Mouse (Mus musculus) lung, embryonic 14.5 days (tissue): Measurements from ENCODE around the gene Clec2h. TPM values are rescaled to one million over a fixed set of nuclear protein-coding genes. Genes with fewer than 3 reads are reported as not detected.
A peak's percentile ranks its signal among the peaks of the same experiment; 100 is the strongest.
"Not testable (repeated sequence)": the region's sequence is repeated elsewhere in the genome, so short reads cannot be mapped to it uniquely, and the experiment has no call there.

Experiments used
- ATAC-seq: fragments of 200-750 bp; cut with Nextera tagmentation; 2 replicates; pipeline ENCODE4 v1.8.0; 2017; ENCODE audit warnings: mild to moderate bottlenecking, moderate TSS enrichment, moderate library complexity; ENCODE audit not compliant: insufficient read depth
- DNase-seq: peaks from one replicate; pipeline ENCODE4 v3.0.0-alpha.2; 2015
- H3K27ac ChIP-seq: fragments of 300-500 bp; sonication (generic); 2 replicates; pipeline ENCODE4 v1.5.1; 2014; ENCODE audit warnings: low read depth, mild to moderate bottlenecking, moderate library complexity
- H3K27me3 ChIP-seq: fragments of 300-500 bp; sonication (generic); 2 replicates; pipeline ENCODE4 v1.6.1; 2014; ENCODE audit warnings: low read length, control low read depth; ENCODE audit not compliant: insufficient read depth
- H3K36me3 ChIP-seq: fragments of 300-500 bp; sonication (generic); 2 replicates; pipeline ENCODE4 v1.6.1; 2014; ENCODE audit warnings: control low read depth; ENCODE audit not compliant: insufficient read depth
- H3K4me1 ChIP-seq: fragments of 300-500 bp; sonication (generic); 2 replicates; pipeline ENCODE4 v1.6.1; 2014; ENCODE audit warnings: antibody characterized with exemption, control low read depth; ENCODE audit not compliant: insufficient read depth
- H3K4me2 ChIP-seq: fragments of 300-500 bp; sonication (generic); 2 replicates; pipeline ENCODE4 v1.6.1; 2014; ENCODE audit warnings: mild to moderate bottlenecking
- H3K4me3 ChIP-seq: fragments of 300-500 bp; sonication (generic); 2 replicates; pipeline ENCODE4 v1.5.1; 2014; ENCODE audit warnings: low read depth, low read length
- H3K9ac ChIP-seq: fragments of 300-500 bp; sonication (generic); 2 replicates; pipeline ENCODE4 v1.6.1; 2014
- H3K9me3 ChIP-seq: fragments of 300-500 bp; sonication (generic); 2 replicates; pipeline ENCODE4 v1.6.1; 2016; ENCODE audit warnings: low read depth, low read length, control low read depth
- CTCF ChIP-seq: IDR thresholded peaks from 2 replicates; pipeline ENCODE4 v1.5.1; 2016; ENCODE audit warnings: antibody characterized with exemption, low read depth
- WGBS: fragments of 180-500 bp; shearing (Covaris S2); extraction: QIAGEN DNeasy Blood & Tissue Kit; methylation state at CpG from one replicate; pipeline ENCODE4 v1.1.7; 2014; 5-methylcytosine and 5-hydroxymethylcytosine counted together
- polyA plus RNA-seq: library from polyadenylated mRNA; unstranded; fragments of >200 nt; fragmentation: Nextera tagmentation; extraction: Ambion mirVana; gene quantifications from 2 replicates; pipeline ENCODE4 v1.2.1, GENCODE M21; 2014

The Clec2h gene
- polyA plus RNA-seq, 1 experiment from 2014 or later: not detected

- Histone ChIP-seq H3K9ac (no peak overlapping the region), H3K9me3 (no peaks in the 10 kb centered on the region), H3K4me3 (no peak overlapping the region), H3K4me2 (no peak overlapping the region), H3K27me3 (no peaks in the 10 kb centered on the region), H3K27ac (no peak overlapping the region), H3K36me3 (no peaks in the 10 kb centered on the region), H3K4me1 (no peaks in the 10 kb centered on the region)
- no peak for TF ChIP-seq CTCF
- WGBS: 80% methylated on average over 1 of the region's 1 CpGs
- no peak for DNase-seq
- no peak for ATAC-seq
Observed at GRCm38 (mm10) chr6:128640673-128641072, 21.5 kb upstream of the Clec2h start.

- Histone ChIP-seq H3K36me3 (no peaks in the 10 kb centered on the region), H3K27me3 (no peaks in the 10 kb centered on the region), H3K9me3 (no peaks in the 10 kb centered on the region), H3K27ac (no peak overlapping the region), H3K9ac (no peak overlapping the region), H3K4me2 (no peak overlapping the region), H3K4me1 (no peaks in the 10 kb centered on the region), H3K4me3 (no peak overlapping the region)
- TF ChIP-seq CTCF: no peak
- WGBS: 57% methylated on average over 2 of the region's 2 CpGs
- DNase-seq: no peak
- ATAC-seq: no peak
Observed at GRCm38 (mm10) chr6:128641116-128641716, 21.0 kb upstream of the Clec2h start.

- ATAC-seq (no peak), DNase-seq (no peak)
- H3K4me3 ChIP-seq: no peak overlapping the region
- TF ChIP-seq CTCF: no peak
- no peaks in the 10 kb centered on the region for H3K4me1 ChIP-seq
- H3K27ac ChIP-seq: no peak overlapping the region
- H3K9me3 ChIP-seq: no peaks in the 10 kb centered on the region
- H3K27me3 ChIP-seq: no peaks in the 10 kb centered on the region
- no peaks in the 10 kb centered on the region for H3K36me3 ChIP-seq
- 51% methylated on average over 2 of the region's 2 CpGs for WGBS
- no peak overlapping the region for H3K9ac ChIP-seq
- H3K4me2 ChIP-seq: no peak overlapping the region
Observed at GRCm38 (mm10) chr6:128643999-128644398, 18.2 kb upstream of the Clec2h start.

- WGBS: 95% methylated on average over 20 of the region's 20 CpGs
- not testable (repeated sequence) for H3K9me3 ChIP-seq, H3K4me2 ChIP-seq, DNase-seq, H3K27ac ChIP-seq, ATAC-seq, H3K4me1 ChIP-seq, H3K4me3 ChIP-seq, H3K36me3 ChIP-seq, H3K9ac ChIP-seq, H3K27me3 ChIP-seq
Observed at GRCm38 (mm10) chr6:128644694-128645093, 17.5 kb upstream of the Clec2h start.

- ATAC-seq, H3K27ac ChIP-seq, H3K4me3 ChIP-seq, H3K4me2 ChIP-seq, H3K27me3 ChIP-seq, H3K36me3 ChIP-seq, H3K4me1 ChIP-seq, DNase-seq, H3K9ac ChIP-seq, H3K9me3 ChIP-seq: not testable (repeated sequence)
- WGBS: 71% methylated on average over 12 of the region's 12 CpGs
Observed at GRCm38 (mm10) chr6:128645708-128646107, 16.5 kb upstream of the Clec2h start.

- Histone ChIP-seq H3K9me3 (no peaks in the 10 kb centered on the region), H3K4me3 (no peak overlapping the region), H3K27ac (no peak overlapping the region), H3K27me3 (no peaks in the 10 kb centered on the region), H3K4me1 (no peaks in the 10 kb centered on the region), H3K4me2 (no peak overlapping the region), H3K9ac (no peak overlapping the region), H3K36me3 (no peaks in the 10 kb centered on the region)
- ATAC-seq: no peak
- DNase-seq: peak; percentile 17
- 51% methylated on average over 3 of the region's 3 CpGs for WGBS
- no peak for TF ChIP-seq CTCF
Observed at GRCm38 (mm10) chr6:128649681-128650080, 12.5 kb upstream of the Clec2h start.

- Histone ChIP-seq H3K9ac (no peak overlapping the region), H3K9me3 (no peaks in the 10 kb centered on the region), H3K4me3 (no peak overlapping the region), H3K27ac (no peak overlapping the region), H3K4me1 (no peaks in the 10 kb centered on the region), H3K36me3 (no peaks in the 10 kb centered on the region), H3K4me2 (no peak overlapping the region), H3K27me3 (no peaks in the 10 kb centered on the region)
- peak; percentile 70 for DNase-seq
- peak; percentile 61; the same call in 1 of the 2 replicates for ATAC-seq
- 44% methylated on average over 1 of the region's 1 CpGs for WGBS
- TF ChIP-seq CTCF: no peak
Observed at GRCm38 (mm10) chr6:128650187-128650586, 12.0 kb upstream of the Clec2h start.

GRCm38 (mm10) chr6:128650827-128651226, 11.4 kb upstream of the Clec2h start:
- H3K4me3 ChIP-seq, ATAC-seq, H3K36me3 ChIP-seq, H3K27ac ChIP-seq, H3K4me1 ChIP-seq, H3K4me2 ChIP-seq, DNase-seq, H3K9me3 ChIP-seq, H3K27me3 ChIP-seq, H3K9ac ChIP-seq: not testable (repeated sequence)
- 60% methylated on average over 4 of the region's 7 CpGs for WGBS
